Mouse (Mus musculus) spleen, adult 2 months (tissue): ENCODE measurements around the gene Fam129b.

ENCODE experiments used
- CTCF ChIP-seq: fragments of 200-500 bp; IDR thresholded peaks from 2 replicates; pipeline ENCODE4 v1.5.1; 2011; ENCODE audit warnings: mild to moderate bottlenecking, inconsistent platforms; ENCODE audit not compliant: insufficient read depth, insufficient read length, insufficient replicate concordance; ENCODE audit errors: extremely low read depth
- POLR2A ChIP-seq: fragments of 200-500 bp; IDR thresholded peaks from 2 replicates; pipeline ENCODE4 v1.6.1; 2011; ENCODE audit warnings: low read depth, low read length, inconsistent platforms

GRCm38 (mm10) chr2:32963981-32964380 is 88.1 kb downstream of the Fam129b start:
- TF ChIP-seq CTCF: no peak
- no peak for TF ChIP-seq POLR2A
